Mouse (Mus musculus) R1 (cell line): ENCODE measurements at regions not wholly inside any gene's neighbourhood (a gene's known extent, or its start where the extent isn't known, plus 50 kb on each side); places are given as distances from the start of the nearest gene placed in this dataset.
"Not testable (repeated sequence)": the region's sequence is repeated elsewhere in the genome, so short reads cannot be mapped to it uniquely, and the experiment has no call there.

Source experiments
- DNase-seq: peaks from one replicate; pipeline ENCODE4 v3.0.0-alpha.2; 2018; ENCODE audit warnings: low read depth, low spot score

DNA sequence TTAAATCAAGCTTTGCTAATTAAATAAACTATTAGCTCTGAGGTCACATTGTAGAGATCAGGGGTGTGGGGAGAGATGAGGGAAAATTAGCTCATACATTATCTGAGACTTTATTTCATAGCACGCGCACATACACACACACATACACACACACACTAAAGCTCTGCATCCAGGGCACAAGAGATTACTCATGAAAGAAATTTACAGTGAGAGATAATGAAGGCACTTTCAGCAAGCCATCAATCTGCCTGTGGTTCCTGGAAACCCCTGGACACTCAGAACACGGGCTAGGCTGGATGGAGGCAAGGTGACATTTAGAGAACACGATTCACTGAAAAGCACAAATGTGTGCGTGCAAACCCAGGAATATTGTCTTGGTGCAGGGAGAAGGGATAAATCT lies 60.2 kb downstream of the Scg2 start:
- DNase-seq: no peak

DNA sequence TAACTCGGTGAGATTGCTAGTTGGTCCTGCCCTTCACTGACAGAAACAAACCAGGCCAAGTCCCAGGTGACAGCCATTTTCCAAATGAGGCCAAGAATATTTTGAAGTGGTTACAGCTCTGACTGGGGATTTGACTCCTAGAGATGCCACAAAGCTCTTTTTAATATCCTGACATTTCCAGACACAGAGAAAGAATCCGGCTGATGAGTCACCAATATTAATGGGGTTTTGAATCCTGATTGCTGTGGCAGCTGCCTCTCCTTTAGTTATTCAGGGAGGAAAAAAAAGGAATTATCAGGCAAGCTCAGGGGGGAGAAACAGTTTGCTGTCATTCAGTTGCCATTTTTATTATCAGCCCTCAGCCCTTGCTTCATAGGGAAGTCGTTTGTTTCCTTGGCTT lies 65.1 kb downstream of the Scg2 start:
- DNase-seq: no peak

DNA sequence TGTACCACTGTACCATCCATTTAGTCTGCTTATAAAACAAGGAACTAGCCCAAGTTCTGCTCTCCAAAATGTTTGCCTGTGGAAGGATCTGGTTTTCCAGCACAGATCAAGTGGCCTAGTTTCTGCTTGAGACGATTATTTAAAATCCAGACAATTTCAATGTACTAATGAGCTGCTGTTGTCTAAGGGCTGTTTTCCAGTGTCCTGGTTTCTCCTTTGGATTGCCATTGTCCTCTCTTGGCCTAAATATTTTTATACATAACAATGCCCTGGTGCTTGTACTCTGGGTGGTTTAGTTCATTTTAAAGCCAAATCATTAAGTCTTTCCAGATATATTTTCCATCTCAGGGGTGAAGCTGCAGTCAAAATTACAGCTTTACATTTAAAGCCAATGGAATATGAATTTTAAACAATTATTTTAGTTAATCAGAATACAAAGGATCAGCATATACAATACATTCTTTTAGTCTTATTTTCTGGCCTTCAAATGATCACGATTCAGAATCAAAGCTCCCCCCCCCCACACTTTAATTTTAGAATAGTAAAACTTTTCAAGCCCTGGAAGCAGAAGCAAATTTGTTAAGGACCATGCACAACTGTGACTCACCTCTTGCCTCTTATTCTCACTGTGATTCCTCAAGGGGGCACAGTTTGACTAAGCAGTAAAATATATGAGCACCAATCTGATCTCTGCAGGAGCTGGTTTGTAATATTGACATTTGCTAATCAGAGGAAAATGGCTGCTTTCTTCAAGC lies 82.5 kb downstream of the Scg2 start:
- DNase-seq: no peak

DNA sequence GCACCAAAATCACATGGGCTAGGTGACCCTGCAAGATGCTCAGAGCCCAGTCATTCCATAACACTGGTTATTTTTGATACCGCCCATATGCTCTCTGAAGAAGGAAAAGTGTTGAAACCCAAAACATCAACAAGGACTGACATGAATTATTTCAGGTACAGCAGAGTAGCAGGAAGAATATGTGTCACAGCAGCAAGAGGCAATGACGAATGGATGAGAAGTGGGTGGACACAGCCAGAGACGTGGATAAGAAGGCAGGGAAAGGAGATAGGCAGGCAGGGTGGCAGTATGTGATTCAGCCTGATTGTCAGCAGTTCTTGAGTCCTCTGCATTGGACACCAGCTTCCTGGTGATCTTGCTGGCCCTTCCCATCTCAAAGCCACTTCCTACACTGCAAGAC lies 93.4 kb downstream of the Scg2 start:
- DNase-seq: no peak

DNA sequence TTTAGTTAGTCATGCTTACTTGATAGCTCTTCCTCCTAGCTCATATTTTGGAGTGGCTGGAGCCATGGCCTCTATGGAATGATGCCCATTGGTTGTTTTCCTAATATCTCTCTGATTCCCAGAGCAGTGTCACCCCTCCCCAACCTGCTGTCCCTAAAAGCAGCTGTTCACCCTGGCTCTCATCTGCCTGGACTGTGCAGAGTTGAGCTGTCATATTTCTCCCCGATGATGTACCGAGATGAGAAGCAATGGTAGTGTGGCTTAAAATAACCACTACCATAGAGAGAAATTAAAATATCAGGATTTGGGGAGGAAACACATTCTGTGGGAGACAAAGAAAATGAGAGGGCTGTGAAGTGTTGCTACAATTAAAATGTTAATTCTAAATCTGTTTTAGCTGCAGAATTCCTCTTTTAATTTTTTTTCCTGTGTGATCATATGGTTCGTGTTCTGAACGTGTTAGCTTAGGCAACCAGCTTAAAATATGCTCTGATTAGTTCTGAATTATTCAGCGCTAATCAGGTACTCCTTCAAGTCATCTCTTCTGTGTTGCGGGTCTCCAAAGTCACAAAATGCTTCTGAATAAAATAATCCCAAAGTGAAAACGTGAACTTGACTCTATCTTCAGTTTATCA lies 104.3 kb downstream of the Scg2 start:
- DNase-seq: no peak

DNA sequence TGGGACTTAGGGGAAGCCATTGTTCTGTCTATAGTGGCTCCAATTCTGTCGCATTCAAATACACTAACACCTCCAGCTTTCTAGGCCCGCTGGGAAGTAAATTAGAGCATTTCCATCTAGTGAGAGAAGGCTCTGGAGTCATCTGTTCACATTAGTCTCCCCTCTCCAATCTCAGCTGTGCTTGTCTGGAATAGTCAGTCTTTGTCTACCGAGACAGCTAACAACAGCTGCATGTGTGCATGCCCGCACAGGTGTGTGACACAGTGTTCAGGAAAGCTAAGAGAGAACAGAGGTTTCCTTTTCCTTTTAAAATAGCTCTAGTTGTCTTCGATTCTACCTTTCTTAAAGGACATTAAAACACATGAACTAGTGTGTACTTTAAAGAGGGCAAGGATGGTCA lies 122.7 kb downstream of the Scg2 start:
- no peak for DNase-seq

DNA sequence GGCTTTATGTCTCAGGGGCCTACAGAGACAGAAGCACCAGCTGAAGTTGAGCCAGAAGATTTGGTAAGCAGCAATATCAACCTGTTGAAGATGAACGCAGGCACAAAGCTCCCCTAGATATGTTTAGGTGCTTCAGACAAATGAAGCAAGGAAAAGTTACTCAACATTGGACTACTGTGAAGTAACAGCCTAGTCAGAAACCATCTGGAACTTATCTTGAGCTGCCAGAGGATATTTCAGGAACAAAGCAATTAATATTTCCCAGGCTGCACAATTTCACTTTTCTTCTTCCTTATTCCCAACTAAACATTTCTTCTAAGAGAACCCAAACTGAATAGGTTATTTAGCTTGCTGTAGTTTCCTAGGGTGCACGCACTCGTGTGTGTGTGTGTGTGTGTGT lies 125.1 kb downstream of the Scg2 start:
- DNase-seq: no peak

DNA sequence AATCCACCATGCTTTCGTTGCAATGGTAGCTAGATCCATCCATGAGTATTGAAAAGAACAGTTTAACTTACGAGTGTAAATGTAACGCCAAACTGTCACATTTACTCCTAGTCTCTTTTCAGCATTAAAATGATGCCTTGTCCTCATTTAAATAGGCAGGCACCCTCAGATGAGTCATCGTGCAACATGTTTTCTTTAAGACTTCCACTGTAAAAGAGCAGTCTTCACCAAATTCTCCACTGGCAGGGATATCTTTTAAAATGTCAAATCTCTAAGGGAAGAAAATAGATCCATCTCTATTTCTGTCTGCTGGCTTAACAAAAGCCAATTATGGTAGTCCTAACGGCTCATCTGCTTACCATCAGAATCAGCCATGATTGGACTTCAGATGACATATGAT lies 127.8 kb downstream of the Scg2 start:
- no peak for DNase-seq

DNA sequence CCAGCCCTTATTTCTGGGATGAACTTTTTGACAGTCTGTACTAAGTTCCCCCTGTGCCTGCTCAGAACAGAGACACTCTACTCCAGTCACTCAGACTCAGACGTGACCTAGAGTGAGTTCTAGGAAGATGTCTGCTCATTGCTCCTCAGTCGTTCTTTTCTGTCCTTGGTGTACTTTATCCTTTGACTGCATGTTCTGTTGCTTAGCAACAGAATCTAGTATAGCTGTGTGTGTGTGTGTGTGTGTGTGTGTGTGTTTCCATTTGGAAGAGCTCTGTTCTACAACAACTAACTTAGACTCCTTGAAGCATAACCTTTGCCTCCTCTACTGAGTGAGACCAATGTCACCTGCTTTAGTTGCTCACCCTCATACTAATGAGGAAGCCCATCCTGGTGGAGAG lies 136.3 kb downstream of the Scg2 start:
- no peak for DNase-seq

DNA sequence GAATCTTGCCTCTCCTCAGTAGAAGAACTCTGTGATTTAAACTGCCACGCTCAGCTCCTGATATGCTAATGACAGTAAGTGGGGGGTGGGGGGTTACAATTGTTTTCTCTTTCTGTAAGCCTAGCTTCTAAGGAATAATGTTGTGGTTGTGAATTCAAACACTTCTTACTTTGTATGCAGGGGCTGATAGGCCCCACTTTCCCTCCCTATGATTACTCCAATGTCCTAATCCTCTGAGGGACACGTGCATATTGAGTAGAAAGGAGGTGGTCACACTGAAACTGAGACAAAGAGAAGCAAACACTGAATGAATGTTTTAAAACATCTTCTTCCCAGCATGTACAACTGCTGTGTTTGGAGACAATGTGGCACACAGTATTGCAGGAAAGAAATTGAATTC lies 140.3 kb downstream of the Scg2 start:
- no peak for DNase-seq

DNA sequence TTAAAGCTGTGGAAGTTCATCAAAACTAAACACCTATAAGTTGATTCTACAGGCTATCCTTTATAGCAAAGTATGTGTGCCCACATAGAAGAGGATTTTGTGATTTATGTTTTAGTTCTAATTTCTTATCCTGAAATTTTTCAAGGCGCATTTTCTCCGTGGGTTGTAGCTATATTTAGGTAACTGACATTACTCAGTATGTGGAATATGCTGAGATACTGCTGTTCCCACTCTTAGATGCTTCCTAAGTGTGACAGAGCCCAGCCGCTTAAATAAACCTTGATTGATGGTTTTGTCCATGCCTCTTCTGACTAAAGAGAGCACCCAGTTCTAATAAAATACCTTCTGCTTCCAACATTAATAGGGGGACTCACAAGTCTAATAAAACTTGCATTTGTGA lies 180.2 kb downstream of the Scg2 start:
- DNase-seq: no peak

DNA sequence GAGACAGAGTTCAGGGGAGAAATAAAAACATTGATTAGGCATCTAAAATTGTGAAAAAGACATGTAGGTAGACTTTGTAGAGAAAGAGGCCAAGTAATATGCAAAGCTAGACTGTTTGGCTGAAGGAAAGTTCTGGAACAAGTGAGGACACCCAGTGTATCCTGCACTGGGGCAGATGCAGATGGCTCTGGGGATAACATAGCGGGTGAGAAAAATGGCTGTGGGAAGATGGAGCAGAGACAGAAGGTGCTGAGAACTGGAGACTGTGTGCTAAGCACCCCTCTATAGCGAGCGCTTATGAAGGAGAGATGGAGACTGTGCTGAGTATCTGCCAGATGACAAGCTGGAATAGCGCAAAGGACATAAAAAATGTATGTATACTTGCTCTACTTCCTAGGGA lies 226.9 kb downstream of the Scg2 start:
- DNase-seq: no peak

DNA sequence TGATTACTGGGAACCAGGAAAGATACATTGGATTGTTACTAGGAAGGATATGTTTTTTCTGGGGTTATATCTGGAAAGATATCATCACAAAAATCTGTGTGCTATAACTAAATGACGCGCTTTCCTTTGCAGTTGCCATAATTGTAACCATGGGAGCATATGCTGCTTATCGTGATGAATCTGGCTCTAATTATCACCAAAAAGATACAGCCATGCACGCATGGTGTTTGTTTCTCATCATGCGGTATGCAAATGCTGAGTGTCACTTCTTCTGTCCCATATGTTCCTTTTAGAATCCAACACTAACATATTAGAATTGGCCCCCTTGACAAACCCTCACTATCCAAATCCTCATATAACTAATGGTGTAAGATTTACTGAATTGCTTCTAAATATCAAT lies 227.4 kb downstream of the Scg2 start:
- DNase-seq: no peak

DNA sequence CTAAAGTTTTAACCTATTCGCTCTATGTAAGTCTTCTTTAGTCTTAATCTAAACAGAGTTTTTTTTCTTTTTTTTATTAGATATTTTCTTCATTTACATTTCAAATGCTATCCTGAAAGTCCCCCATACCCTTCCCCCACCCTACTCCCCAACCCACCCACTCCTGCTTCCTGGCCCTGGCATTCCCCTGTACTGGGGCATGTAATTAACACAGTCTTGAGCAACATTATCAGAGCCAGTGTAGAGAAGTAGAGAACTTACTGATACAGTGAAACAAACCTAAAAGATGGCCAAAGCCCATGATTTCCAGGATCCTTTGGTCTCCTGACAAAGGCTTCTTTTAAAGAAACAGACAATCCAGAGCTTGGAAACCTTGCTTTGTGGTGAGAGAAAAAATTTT lies 227.9 kb downstream of the Scg2 start:
- DNase-seq: not testable (repeated sequence)

DNA sequence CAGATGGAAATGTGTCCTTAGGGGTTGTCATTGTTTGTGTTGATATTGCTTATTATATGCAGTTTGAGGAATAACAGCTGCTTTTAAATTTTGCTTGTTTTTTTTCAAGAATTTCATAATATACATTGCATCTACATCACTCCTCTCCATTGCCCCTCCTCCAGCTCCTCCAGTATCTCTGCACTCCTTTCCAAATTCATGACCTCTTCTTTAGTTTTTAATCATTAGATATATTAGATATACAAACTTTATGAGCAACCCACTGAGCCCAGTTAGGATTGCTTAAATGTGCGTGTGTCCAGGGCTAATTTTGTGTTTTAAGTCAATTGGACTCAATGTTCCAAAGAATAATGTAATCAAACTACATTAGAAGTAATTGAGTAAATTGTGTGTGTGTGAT lies 232.7 kb downstream of the Scg2 start:
- DNase-seq: no peak

DNA sequence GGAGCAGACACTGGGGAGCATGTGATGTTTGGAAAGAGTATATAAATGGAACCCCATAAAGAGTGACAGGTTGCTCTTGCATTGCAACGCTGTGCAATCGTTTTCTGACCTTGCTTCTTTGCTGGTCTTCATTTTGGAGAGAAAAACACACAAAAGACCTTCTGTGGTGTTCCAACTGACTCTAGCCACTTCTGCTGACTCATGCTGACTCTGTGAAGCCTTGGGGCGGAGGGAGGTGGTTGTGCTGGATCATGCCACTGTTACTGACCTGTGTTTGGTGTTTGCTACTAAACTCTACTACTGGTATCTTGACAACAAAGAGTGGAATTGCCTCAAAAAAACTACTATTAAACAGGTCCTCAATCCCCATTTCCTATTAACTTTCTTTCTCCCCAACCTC lies 242.2 kb downstream of the Scg2 start:
- DNase-seq: peak; percentile 39

DNA sequence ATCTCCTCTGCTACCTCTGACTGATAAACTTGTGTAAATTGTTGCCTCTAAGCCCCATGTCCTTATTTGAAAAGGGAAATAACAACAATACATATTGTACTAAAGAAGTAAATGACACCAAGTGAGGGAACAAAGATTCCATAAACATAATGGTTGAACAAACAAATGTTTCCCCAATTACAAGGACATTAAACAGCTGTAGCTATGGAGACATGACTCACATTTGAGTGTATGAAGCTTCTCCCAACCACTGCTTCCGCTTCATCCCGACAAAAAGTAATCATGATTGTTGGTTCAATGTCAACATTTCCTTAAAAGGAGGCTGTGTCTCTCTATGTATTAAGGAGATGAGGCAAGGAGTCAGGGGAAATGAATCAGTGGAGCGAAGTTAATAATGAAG lies 248.9 kb downstream of the Scg2 start:
- DNase-seq: no peak

DNA sequence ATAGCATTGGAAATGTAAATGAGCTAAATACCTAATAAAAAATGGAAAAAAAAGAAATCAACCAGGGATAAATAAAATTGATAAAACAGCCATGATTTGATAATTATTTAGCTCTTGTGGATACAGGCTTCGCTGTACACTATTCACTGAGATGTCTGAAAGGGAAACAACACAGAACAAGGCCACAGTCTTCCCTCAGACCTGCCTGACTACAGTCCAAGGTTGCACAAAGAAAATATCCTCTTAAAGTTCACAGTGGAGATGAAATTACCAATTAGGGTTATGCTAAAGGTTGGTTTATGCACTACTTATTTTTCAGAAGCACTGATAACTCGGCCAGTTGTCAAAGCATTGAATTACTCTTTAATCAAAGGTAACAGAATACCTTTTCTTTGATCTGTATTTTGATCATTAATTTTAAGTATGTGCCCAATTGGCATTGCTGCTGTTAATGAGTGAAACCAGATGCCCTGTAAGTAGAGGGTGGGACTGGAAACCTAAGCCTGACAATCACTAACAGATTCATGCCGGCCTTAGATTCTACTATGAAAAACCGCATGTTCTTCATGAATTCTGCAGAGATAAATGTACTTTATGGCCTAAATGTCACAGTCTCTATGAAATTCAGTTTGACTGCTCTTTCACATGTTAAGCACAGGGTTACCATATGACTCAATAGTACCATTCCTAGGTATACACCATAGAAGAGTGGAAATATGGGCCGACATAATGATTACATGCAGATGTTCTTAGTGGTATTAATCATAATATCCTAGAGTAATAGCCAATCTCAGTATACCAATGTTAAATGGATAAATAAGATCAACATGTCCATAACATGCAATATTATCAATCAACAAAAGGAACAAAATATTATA lies 256.1 kb downstream of the Scg2 start:
- DNase-seq: no peak

DNA sequence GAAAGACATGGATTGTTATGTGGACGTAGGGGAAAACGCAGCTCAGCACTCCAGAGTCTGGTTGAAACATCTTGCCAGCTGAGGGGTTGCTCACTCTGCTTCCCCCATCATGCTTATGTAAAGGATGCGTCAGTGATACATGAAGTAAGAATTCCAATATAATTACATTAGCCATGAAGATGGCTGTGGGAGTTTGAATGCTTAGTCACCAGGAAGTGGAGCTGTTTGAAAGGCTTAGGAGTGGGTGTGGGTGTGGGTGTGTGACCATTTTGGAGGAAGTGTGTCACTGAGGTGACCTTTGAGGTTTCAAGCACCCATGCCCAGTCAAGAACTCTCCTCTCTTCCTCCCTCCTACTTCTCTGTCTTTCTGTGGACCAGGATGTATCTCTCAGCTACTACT lies 295.8 kb downstream of the Scg2 start:
- DNase-seq: no peak
